Mouse (Mus musculus): ENCODE data around the gene Eva1b. TPM values are rescaled to one million over a fixed set of nuclear protein-coding genes. Genes with fewer than 3 reads are reported as not detected.
"Not testable (repeated sequence)": the region's sequence is repeated elsewhere in the genome, so short reads cannot be mapped to it uniquely, and the experiment has no call there.

Eva1b gene
- polyA plus RNA-seq, 1 experiment from 2014 or later, result 29.0 TPM

GRCm38 (mm10) chr4:126173800-126174199 is 26.3 kb downstream of the Eva1b start:
- no peak overlapping the region for H3K27ac ChIP-seq (ENCODE audit: low read depth, low read length)
- WGBS, result 79% methylated on average over 5 of the region's 5 CpGs
- no peak overlapping the region for H3K4me2 ChIP-seq (replicated peaks; ENCODE audit: low read depth)
- no peak overlapping the region for H3K9ac ChIP-seq (ENCODE audit: low read depth, low read length)
- no peaks in the 10 kb centered on the region for H3K27me3 ChIP-seq (replicated peaks; ENCODE audit: control insufficient read depth, insufficient read depth, low read length)
- no peaks in the 10 kb centered on the region for H3K9me3 ChIP-seq (ENCODE audit: control insufficient read depth)
- peaks cover 81% of the 10 kb centered on the region for H3K36me3 ChIP-seq (ENCODE audit: control insufficient read depth, insufficient read depth)
- H3K4me3 ChIP-seq (ENCODE audit: low read depth, low read length), result no peak overlapping the region
- no peak for TF ChIP-seq CTCF (IDR thresholded peaks at IDR 0.05; ENCODE audit: low read depth)
- no peak for ATAC-seq
- H3K4me1 ChIP-seq (replicated peaks; ENCODE audit: control insufficient read depth, insufficient read depth, low read length), result no peaks in the 10 kb centered on the region

GRCm38 (mm10) chr4:126175980-126176379 is 28.4 kb downstream of the Eva1b start:
- not testable (repeated sequence) for ATAC-seq

DNA sequence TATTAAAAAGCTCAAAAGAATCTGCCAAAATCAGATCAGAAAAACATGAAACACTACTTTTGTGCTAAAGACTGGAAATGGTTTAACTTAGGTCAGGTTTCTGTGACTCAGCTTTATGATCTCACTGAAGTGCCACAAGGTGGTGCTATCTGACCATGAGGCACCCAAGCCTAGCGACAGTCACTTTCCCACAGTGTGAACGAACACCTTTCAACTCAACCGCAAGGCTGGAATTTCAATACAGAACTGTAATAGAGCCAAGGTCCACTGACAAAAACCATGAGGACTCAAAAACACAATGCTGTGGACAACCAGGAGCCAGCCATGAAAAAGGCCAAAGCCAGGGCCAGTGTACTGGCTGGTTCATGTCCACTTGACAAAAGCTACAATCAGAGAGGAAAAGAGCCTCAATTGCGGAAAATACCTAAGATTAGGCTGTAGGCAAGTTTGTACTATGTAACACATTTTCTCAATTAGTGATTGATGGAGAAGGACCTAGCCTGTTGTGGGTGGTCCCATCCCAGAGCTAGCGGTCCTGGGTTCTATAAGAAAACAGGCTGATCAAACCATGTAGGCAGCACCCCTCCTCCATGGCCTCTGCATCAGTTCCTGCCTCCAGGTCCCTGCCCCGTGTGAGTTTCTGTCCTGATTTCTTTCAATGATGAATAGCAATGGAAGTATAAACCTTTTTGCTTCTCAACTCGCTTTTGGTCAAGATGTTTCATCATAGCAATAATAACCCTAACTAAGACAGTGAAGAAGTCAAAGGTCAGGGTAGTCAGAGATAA is 33.8 kb downstream of the Eva1b start:
- H3K9me3 ChIP-seq (ENCODE audit: control insufficient read depth), result no peaks in the 10 kb centered on the region
- 37% methylated on average over 7 of the region's 7 CpGs for WGBS
- TF ChIP-seq CTCF (IDR thresholded peaks at IDR 0.05; ENCODE audit: low read depth), result peak; percentile 96
- H3K4me1 ChIP-seq (replicated peaks; ENCODE audit: control insufficient read depth, insufficient read depth, low read length), result no peaks in the 10 kb centered on the region
- H3K36me3 ChIP-seq (ENCODE audit: control insufficient read depth, insufficient read depth), result peaks cover 41% of the 10 kb centered on the region
- no peak overlapping the region for H3K9ac ChIP-seq (ENCODE audit: low read depth, low read length)
- H3K4me2 ChIP-seq (replicated peaks; ENCODE audit: low read depth), result 0 out of 2 replicates have a peak overlapping the region, but pooled peaks have one; percentile 9
- H3K4me3 ChIP-seq (ENCODE audit: low read depth, low read length), result no peak overlapping the region
- H3K27me3 ChIP-seq (replicated peaks; ENCODE audit: control insufficient read depth, insufficient read depth, low read length), result no peaks in the 10 kb centered on the region
- H3K27ac ChIP-seq (ENCODE audit: low read depth, low read length), result no peak overlapping the region
- ATAC-seq, result peak; percentile 79

More at GRCm38 (mm10) chr4:126175980-126176379, 28.4 kb downstream of the Eva1b start:
- not testable (repeated sequence) for H3K4me3 ChIP-seq (ENCODE audit: low read depth, low read length); H3K4me2 ChIP-seq (replicated peaks; ENCODE audit: low read depth); H3K27ac ChIP-seq (ENCODE audit: low read depth, low read length); H3K9me3 ChIP-seq (ENCODE audit: control insufficient read depth); H3K9ac ChIP-seq (ENCODE audit: low read depth, low read length); H3K4me1 ChIP-seq (replicated peaks; ENCODE audit: control insufficient read depth, insufficient read depth, low read length); H3K27me3 ChIP-seq (replicated peaks; ENCODE audit: control insufficient read depth, insufficient read depth, low read length)
- H3K36me3 ChIP-seq (ENCODE audit: control insufficient read depth, insufficient read depth), result peaks cover 80% of the 10 kb centered on the region
- WGBS, result 74% methylated on average over 7 of the region's 7 CpGs

DNA sequence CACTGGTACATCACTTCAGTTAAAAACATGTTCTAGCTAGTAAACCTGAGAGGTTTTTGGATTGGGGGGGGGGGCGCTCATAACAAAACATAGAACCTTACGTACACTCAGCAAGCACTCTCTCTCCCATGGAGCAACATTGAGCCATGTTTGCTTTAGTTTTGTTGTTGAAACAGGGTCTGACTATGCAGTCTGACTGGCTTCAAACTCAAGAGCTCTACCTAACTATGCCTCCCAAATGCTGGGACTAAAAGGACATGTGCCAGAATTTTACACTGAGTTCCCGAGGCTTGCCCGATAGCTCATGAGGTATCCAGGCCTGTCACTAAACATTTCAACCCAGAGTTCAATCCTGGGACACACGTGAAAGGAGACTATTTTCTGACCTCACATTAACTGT is 35.5 kb downstream of the Eva1b start:
- Histone ChIP-seq H3K27me3 (replicated peaks; ENCODE audit: control insufficient read depth, insufficient read depth, low read length) (no peaks in the 10 kb centered on the region), H3K4me3 (ENCODE audit: low read depth, low read length) (no peak overlapping the region), H3K4me2 (replicated peaks; ENCODE audit: low read depth) (no peak overlapping the region), H3K27ac (ENCODE audit: low read depth, low read length) (no peak overlapping the region), H3K4me1 (replicated peaks; ENCODE audit: control insufficient read depth, insufficient read depth, low read length) (no peaks in the 10 kb centered on the region), H3K9ac (ENCODE audit: low read depth, low read length) (no peak overlapping the region), H3K9me3 (ENCODE audit: control insufficient read depth) (no peaks in the 10 kb centered on the region), H3K36me3 (ENCODE audit: control insufficient read depth, insufficient read depth) (peaks cover 29% of the 10 kb centered on the region)
- WGBS, result 80% methylated on average over 5 of the region's 5 CpGs
- TF ChIP-seq CTCF (IDR thresholded peaks at IDR 0.05; ENCODE audit: low read depth), result no peak
- no peak for ATAC-seq

- H3K4me2 ChIP-seq (replicated peaks; ENCODE audit: low read depth), result no peak overlapping the region
- H3K4me3 ChIP-seq (ENCODE audit: low read depth, low read length), result no peak overlapping the region
- H3K27me3 ChIP-seq (replicated peaks; ENCODE audit: control insufficient read depth, insufficient read depth, low read length), result no peaks in the 10 kb centered on the region
- H3K36me3 ChIP-seq (ENCODE audit: control insufficient read depth, insufficient read depth), result peaks cover 19% of the 10 kb centered on the region; the same call in 1 of the 2 replicates
- no peaks in the 10 kb centered on the region for H3K9me3 ChIP-seq (ENCODE audit: control insufficient read depth)
- WGBS, result 72% methylated on average over 3 of the region's 3 CpGs
- TF ChIP-seq CTCF (IDR thresholded peaks at IDR 0.05; ENCODE audit: low read depth), result no peak
- no peaks in the 10 kb centered on the region for H3K4me1 ChIP-seq (replicated peaks; ENCODE audit: control insufficient read depth, insufficient read depth, low read length)
- no peak overlapping the region for H3K27ac ChIP-seq (ENCODE audit: low read depth, low read length)
- no peak for ATAC-seq
- H3K9ac ChIP-seq (ENCODE audit: low read depth, low read length), result no peak overlapping the region
Observed at GRCm38 (mm10) chr4:126187096-126187495, 39.6 kb downstream of the Eva1b start.

- no peak for ATAC-seq
- no peak for TF ChIP-seq CTCF (IDR thresholded peaks at IDR 0.05; ENCODE audit: low read depth)
- WGBS, result 92% methylated on average over 2 of the region's 2 CpGs
- H3K27me3 ChIP-seq (replicated peaks; ENCODE audit: control insufficient read depth, insufficient read depth, low read length), result no peaks in the 10 kb centered on the region
- no peak overlapping the region for H3K4me3 ChIP-seq (ENCODE audit: low read depth, low read length)
- H3K9ac ChIP-seq (ENCODE audit: low read depth, low read length), result no peak overlapping the region
- H3K4me1 ChIP-seq (replicated peaks; ENCODE audit: control insufficient read depth, insufficient read depth, low read length), result no peaks in the 10 kb centered on the region
- H3K9me3 ChIP-seq (ENCODE audit: control insufficient read depth), result no peaks in the 10 kb centered on the region
- peaks cover 32% of the 10 kb centered on the region for H3K36me3 ChIP-seq (ENCODE audit: control insufficient read depth, insufficient read depth)
- no peak overlapping the region for H3K4me2 ChIP-seq (replicated peaks; ENCODE audit: low read depth)
- H3K27ac ChIP-seq (ENCODE audit: low read depth, low read length), result no peak overlapping the region
Observed at GRCm38 (mm10) chr4:126190636-126191035, 43.1 kb downstream of the Eva1b start.

Data from intestine, postnatal 0 days (tissue).